Mouse (Mus musculus) adrenal gland, postnatal 14 days (tissue): ENCODE measurements around the gene Cbfa2t2. TPM values are rescaled to one million over a fixed set of nuclear protein-coding genes. Genes with fewer than 3 reads are reported as not detected.
A peak's percentile ranks its signal among the peaks of the same experiment; 100 is the strongest.

Experiments
- DNase-seq: peaks from one replicate; pipeline ENCODE4 v3.0.0; 2021; ENCODE audit warnings: mixed read lengths
- total RNA-seq: library from RNA; stranded (reverse); gene quantifications from 2 replicates; pipeline ENCODE4 v1.2.3, GENCODE M21; 2021

Cbfa2t2 gene
- total RNA-seq, 1 experiment from 2014 or later, result 36.1 TPM

GRCm38 (mm10) chr2:154425522-154425921 lies 10.8 kb upstream of the Cbfa2t2 start:
- DNase-seq, result no peak

GRCm38 (mm10) chr2:154426188-154426904 lies 9.9 kb upstream of the Cbfa2t2 start:
- DNase-seq, result no peak

GRCm38 (mm10) chr2:154426905-154427852 lies 9.1 kb upstream of the Cbfa2t2 start:
- DNase-seq, result no peak

GRCm38 (mm10) chr2:154427853-154428360 lies 8.4 kb upstream of the Cbfa2t2 start:
- peak; percentile 36 for DNase-seq

GRCm38 (mm10) chr2:154430566-154430965 lies 5.7 kb upstream of the Cbfa2t2 start:
- DNase-seq, result peak; percentile 30

GRCm38 (mm10) chr2:154432696-154433095 lies 3.6 kb upstream of the Cbfa2t2 start:
- DNase-seq, result no peak

- DNase-seq, result no peak
These were observed 2.9 kb upstream of the Cbfa2t2 start for GRCm38 (mm10) chr2:154433391-154433790.

GRCm38 (mm10) chr2:154434690-154435089 lies 1.6 kb upstream of the Cbfa2t2 start:
- DNase-seq, result no peak

- peak; percentile 99 for DNase-seq
These were observed 214 bp upstream of the Cbfa2t2 start for GRCm38 (mm10) chr2:154436076-154436457.

- DNase-seq, result no peak
These were observed 878 bp downstream of the Cbfa2t2 start for GRCm38 (mm10) chr2:154437191-154437527.

- no peak for DNase-seq
These were observed 4.2 kb downstream of the Cbfa2t2 start for GRCm38 (mm10) chr2:154440453-154440852.

- DNase-seq, result no peak
These were observed 11.5 kb downstream of the Cbfa2t2 start for GRCm38 (mm10) chr2:154447821-154448220.

- no peak for DNase-seq
These were observed 12.4 kb downstream of the Cbfa2t2 start for GRCm38 (mm10) chr2:154448633-154449032.

GRCm38 (mm10) chr2:154452951-154453350 lies 16.7 kb downstream of the Cbfa2t2 start:
- no peak for DNase-seq

GRCm38 (mm10) chr2:154454099-154454498 lies 17.8 kb downstream of the Cbfa2t2 start:
- no peak for DNase-seq

GRCm38 (mm10) chr2:154454605-154455004 lies 18.3 kb downstream of the Cbfa2t2 start:
- DNase-seq, result no peak

GRCm38 (mm10) chr2:154455776-154456175 lies 19.5 kb downstream of the Cbfa2t2 start:
- peak; percentile 27 for DNase-seq

GRCm38 (mm10) chr2:154456621-154457020 lies 20.3 kb downstream of the Cbfa2t2 start:
- DNase-seq, result no peak

GRCm38 (mm10) chr2:154459262-154459661 lies 23.0 kb downstream of the Cbfa2t2 start:
- DNase-seq, result no peak

- peak; percentile 79 for DNase-seq
These were observed 23.6 kb downstream of the Cbfa2t2 start for GRCm38 (mm10) chr2:154459851-154460250.

GRCm38 (mm10) chr2:154463621-154464198 lies 27.4 kb downstream of the Cbfa2t2 start:
- DNase-seq, result no peak

GRCm38 (mm10) chr2:154465914-154466335 lies 29.6 kb downstream of the Cbfa2t2 start:
- no peak for DNase-seq

- DNase-seq, result no peak
These were observed 30.9 kb downstream of the Cbfa2t2 start for GRCm38 (mm10) chr2:154467139-154467538.
